ENCODE assay signal across 8 mouse cellular contexts in the genomic region with DNA sequence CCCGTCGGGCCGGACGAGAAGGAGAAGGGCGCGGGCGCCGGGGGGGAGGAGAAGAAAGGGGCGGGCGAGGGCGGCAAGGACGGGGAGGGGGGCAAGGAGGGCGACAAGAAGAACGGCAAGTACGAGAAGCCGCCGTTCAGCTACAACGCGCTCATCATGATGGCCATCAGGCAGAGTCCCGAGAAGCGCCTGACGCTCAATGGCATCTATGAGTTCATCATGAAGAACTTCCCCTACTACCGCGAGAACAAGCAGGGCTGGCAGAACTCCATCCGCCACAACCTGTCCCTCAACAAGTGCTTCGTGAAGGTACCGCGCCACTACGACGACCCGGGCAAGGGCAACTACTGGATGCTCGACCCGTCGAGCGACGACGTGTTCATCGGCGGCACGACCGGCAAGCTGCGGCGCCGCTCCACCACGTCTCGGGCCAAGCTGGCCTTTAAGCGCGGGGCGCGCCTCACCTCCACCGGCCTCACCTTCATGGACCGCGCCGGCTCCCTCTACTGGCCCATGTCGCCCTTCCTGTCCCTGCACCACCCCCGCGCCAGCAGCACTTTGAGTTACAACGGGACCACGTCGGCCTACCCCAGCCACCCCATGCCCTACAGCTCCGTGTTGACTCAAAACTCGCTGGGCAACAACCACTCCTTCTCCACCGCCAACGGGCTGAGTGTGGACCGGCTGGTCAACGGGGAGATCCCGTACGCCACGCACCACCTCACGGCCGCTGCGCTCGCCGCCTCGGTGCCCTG. TPM values are rescaled to one million over a fixed set of nuclear protein-coding genes. Genes with fewer than 3 reads are reported as not detected.
DNase-seq lines count a peak whose midpoint lies in the region; ATAC-seq and TF ChIP-seq lines count a peak whose summit lies in the region.

A gene (plus strand): TSS at position 299 of the 755 bp plus-strand sequence.

- no peak for TF ChIP-seq CTCF in cortical plate, adult 2 months (IDR thresholded peaks at IDR 0.05; ENCODE audit: extremely low read depth, insufficient read depth, low read length)

- H3K27ac ChIP-seq in kidney, embryonic 15.5 days = no peak within 1 kb of the TSS
- peak within 1 kb of the TSS; percentile 99 for H3K27ac ChIP-seq in cortical plate, adult 2 months (ENCODE audit: insufficient read depth, low read length)
- no peak within 1 kb of the TSS for H3K27ac ChIP-seq in hindbrain, embryonic 15.5 days (replicated peaks)
- no peak within 1 kb of the TSS for H3K27ac ChIP-seq in liver, embryonic 12.5 days
- H3K27ac ChIP-seq in stomach, embryonic 14.5 days (ENCODE audit: low read length) = no peak within 1 kb of the TSS

- H3K4me1 ChIP-seq in kidney, embryonic 15.5 days = peaks cover 14% of the 10 kb centered on the region
- H3K4me1 ChIP-seq in cortical plate, adult 2 months (ENCODE audit: control insufficient read depth, insufficient read depth, low read length) = no peaks in the 10 kb centered on the region
- peaks cover 10% of the 10 kb centered on the region for H3K4me1 ChIP-seq in hindbrain, embryonic 15.5 days (replicated peaks)
- peaks cover 11% of the 10 kb centered on the region; the same call in 1 of the 2 replicates for H3K4me1 ChIP-seq in liver, embryonic 12.5 days
- H3K4me1 ChIP-seq in stomach, embryonic 14.5 days (ENCODE audit: control insufficient read depth, insufficient read depth, low read length) = 0 out of 2 replicates have a peak, but pooled peaks cover 7% of the 10 kb centered on the region

- DNase-seq in kidney, adult 8-10 months = no peak
- no peak for DNase-seq in spleen, postnatal 10 days (ENCODE audit: low spot score in 2 of 2)
- no peak for DNase-seq in thymus, postnatal 25 days

- ATAC-seq in kidney, embryonic 15.5 days (replicated peaks; ENCODE audit: low FRiP score) = peak; percentile 47
- ATAC-seq in hindbrain, embryonic 15.5 days (ENCODE audit: low FRiP score, low read depth) = peak; percentile 46
- peak; percentile 54; the same call in 1 of the 2 replicates for ATAC-seq in liver, embryonic 12.5 days
- ATAC-seq in stomach, embryonic 14.5 days (ENCODE audit: insufficient number of reproducible peaks, insufficient read depth, low FRiP score, low read depth) = peak; percentile 21; the same call in 1 of the 2 replicates

- H3K4me3 ChIP-seq in kidney, embryonic 15.5 days (replicated peaks) = peak within 1 kb of the TSS; percentile 38
- H3K4me3 ChIP-seq in cortical plate, adult 2 months (ENCODE audit: insufficient read depth, low read length) = peak within 1 kb of the TSS; percentile 93
- peak within 1 kb of the TSS; percentile 23; the same call in 1 of the 2 replicates for H3K4me3 ChIP-seq in hindbrain, embryonic 15.5 days
- peak within 1 kb of the TSS; percentile 38; the same call in 1 of the 2 replicates for H3K4me3 ChIP-seq in liver, embryonic 12.5 days
- H3K4me3 ChIP-seq in stomach, embryonic 14.5 days (ENCODE audit: low read depth, low read length) = peak within 1 kb of the TSS; percentile 25; the same call in 1 of the 2 replicates

- no peaks in the 10 kb centered on the region for H3K9me3 ChIP-seq in kidney, embryonic 15.5 days (replicated peaks)
- H3K9me3 ChIP-seq in hindbrain, embryonic 15.5 days = no peaks in the 10 kb centered on the region
- H3K9me3 ChIP-seq in liver, embryonic 12.5 days (replicated peaks) = no peaks in the 10 kb centered on the region
- no peaks in the 10 kb centered on the region for H3K9me3 ChIP-seq in stomach, embryonic 14.5 days (ENCODE audit: control insufficient read depth, low read depth, low read length)

- H3K4me2 ChIP-seq in kidney, embryonic 15.5 days = peak within 1 kb of the TSS; percentile 56
- H3K4me2 ChIP-seq in hindbrain, embryonic 15.5 days = peak within 1 kb of the TSS; percentile 39
- peak within 1 kb of the TSS; percentile 52 for H3K4me2 ChIP-seq in liver, embryonic 12.5 days
- peak within 1 kb of the TSS; percentile 41 for H3K4me2 ChIP-seq in stomach, embryonic 14.5 days (replicated peaks; ENCODE audit: low read depth, low read length)

- peak; percentile 48; the same call in 1 of the 2 replicates for TF ChIP-seq POLR2A in cortical plate, adult 2 months (IDR thresholded peaks at IDR 0.05; ENCODE audit: extremely low read depth, insufficient read depth, low read length)

- WGBS in kidney, embryonic 15.5 days = under 1% methylated on average over 66 of the region's 75 CpGs
- under 1% methylated on average over 75 of the region's 75 CpGs for WGBS in hindbrain, embryonic 15.5 days
- WGBS in liver, embryonic 12.5 days (ENCODE audit: insufficient replicate concordance) = 6% methylated on average over 74 of the region's 75 CpGs
- WGBS in stomach, embryonic 14.5 days = under 1% methylated on average over 66 of the region's 75 CpGs

- no peak within 1 kb of the TSS for H3K9ac ChIP-seq in kidney, embryonic 15.5 days
- no peak within 1 kb of the TSS for H3K9ac ChIP-seq in hindbrain, embryonic 15.5 days
- H3K9ac ChIP-seq in liver, embryonic 12.5 days = no peak within 1 kb of the TSS
- no peak within 1 kb of the TSS for H3K9ac ChIP-seq in stomach, embryonic 14.5 days (replicated peaks; ENCODE audit: low read depth, low read length)

- no peaks in the 10 kb centered on the region for H3K36me3 ChIP-seq in kidney, embryonic 15.5 days
- H3K36me3 ChIP-seq in hindbrain, embryonic 15.5 days = no peaks in the 10 kb centered on the region
- H3K36me3 ChIP-seq in liver, embryonic 12.5 days = no peaks in the 10 kb centered on the region
- H3K36me3 ChIP-seq in stomach, embryonic 14.5 days (ENCODE audit: control insufficient read depth, insufficient read depth, low read length) = no peaks in the 10 kb centered on the region

- H3K27me3 ChIP-seq in kidney, embryonic 15.5 days = peaks cover 84% of the 10 kb centered on the region
- H3K27me3 ChIP-seq in hindbrain, embryonic 15.5 days = peaks cover 62% of the 10 kb centered on the region
- peaks cover 73% of the 10 kb centered on the region for H3K27me3 ChIP-seq in liver, embryonic 12.5 days (replicated peaks)
- peaks cover 52% of the 10 kb centered on the region for H3K27me3 ChIP-seq in stomach, embryonic 14.5 days (ENCODE audit: control insufficient read depth, insufficient read depth, low read length)

RNA-seq across cellular contexts. Expression of the gene that starts here (rescaled TPM):
- polyA plus RNA-seq in kidney, embryonic 15.5 days (2015; fragmentation: Nextera tagmentation; extraction: Ambion mirVana) = not detected in 2 replicates
- 2.1 and 2.3 TPM in 2 replicates for polyA plus RNA-seq in cortical plate, adult 2 months (2012; rRNA removed)
- polyA plus RNA-seq in hindbrain, embryonic 15.5 days (2015; fragmentation: Nextera tagmentation; extraction: Ambion mirVana) = not detected in 2 replicates
- polyA plus RNA-seq in liver, embryonic 12.5 days (2016; fragmentation: Nextera tagmentation; extraction: Ambion mirVana) = not detected in 2 replicates
- not detected in 2 replicates for polyA plus RNA-seq in stomach, embryonic 14.5 days (2014; fragmentation: Nextera tagmentation; extraction: Ambion mirVana)

Comparison
In these comparisons a context has a peak if more than half of its experiments do, and no peak if none do; other contexts are left out.
1. Peak in ATAC-seq, H3K4me3 ChIP-seq and H3K4me2 ChIP-seq in kidney, embryonic 15.5 days; RNA of the gene not detected or under 1 TPM.
2. Peak in ATAC-seq, H3K4me3 ChIP-seq and H3K4me2 ChIP-seq in hindbrain, embryonic 15.5 days; RNA of the gene not detected or under 1 TPM.
3. Peak in ATAC-seq, H3K4me3 ChIP-seq and H3K4me2 ChIP-seq in liver, embryonic 12.5 days; RNA of the gene not detected or under 1 TPM.
4. Peak in ATAC-seq, H3K4me3 ChIP-seq and H3K4me2 ChIP-seq in stomach, embryonic 14.5 days; RNA of the gene not detected or under 1 TPM.
5. H3K4me3 ChIP-seq: peak in every context shown above with its lines; median percentile 93 in cortical plate, adult 2 months; 38 in kidney, embryonic 15.5 days; 38 in liver, embryonic 12.5 days; 25 in stomach, embryonic 14.5 days; 23 in hindbrain, embryonic 15.5 days.